ENCODE assay signal across 7 mouse cellular contexts in genomic region chr9:95637271-95638181, GRCm38 (mm10). TPM values are rescaled to one million over a fixed set of nuclear protein-coding genes. Genes with fewer than 3 reads are reported as not detected.
A peak's percentile ranks its signal among the peaks of the same experiment; 100 is the strongest.
DNase-seq lines count a peak whose midpoint lies in the region; ATAC-seq and TF ChIP-seq lines count a peak whose summit lies in the region.

Pcolce2 (plus strand) TSS chr9:95637601.

- ATAC-seq in forebrain, embryonic 16.5 days: peak; percentile 92
- peak; percentile 29 to 30; a peak in 1 of 4 replicates for ATAC-seq in hematopoietic stem cell, adult 5-6 weeks (replicated peaks in 1 of 2; ENCODE audit: insufficient read depth in 1 of 2, low FRiP score in 2 of 2, low TSS enrichment in 1 of 2, low read depth in 1 of 2, poor library complexity in 2 of 2, severe bottlenecking in 2 of 2)

- peak within 1 kb of the TSS; percentile 81 for H3K4me3 ChIP-seq in forebrain, embryonic 16.5 days (replicated peaks; ENCODE audit: low read length)
- peak within 1 kb of the TSS; percentile 77 for H3K4me3 ChIP-seq in layer of hippocampus, adult 2 months

- H3K9me3 ChIP-seq in forebrain, embryonic 16.5 days (ENCODE audit: control insufficient read depth, low read length): no peaks in the 10 kb centered on the region

- peaks cover 3% of the 10 kb centered on the region; the same call in 1 of the 2 replicates for H3K4me1 ChIP-seq in forebrain, embryonic 16.5 days (replicated peaks; ENCODE audit: control insufficient read depth, insufficient read depth, low read length)

- peak; percentile 85 for DNase-seq in R1 (ENCODE audit: low read depth, low spot score)
- DNase-seq in cerebellum, adult 11-12 months: peak; percentile 13
- no peak for DNase-seq in layer of hippocampus, adult 2 months (ENCODE audit: low spot score in 2 of 2)
- DNase-seq in lung, postnatal 36 days: peak; percentile 20
- peak; percentile 1 to 4 for DNase-seq in spleen, postnatal 36 days (ENCODE audit: low spot score in 2 of 2)

- no peaks in the 10 kb centered on the region for H3K36me3 ChIP-seq in forebrain, embryonic 16.5 days (ENCODE audit: control insufficient read depth, insufficient read depth)

- TF ChIP-seq CTCF in layer of hippocampus, adult 2 months (conservative IDR thresholded peaks at IDR 0.05): peak; percentile 45

- H3K9ac ChIP-seq in forebrain, embryonic 16.5 days (replicated peaks; ENCODE audit: low read depth, low read length): peak within 1 kb of the TSS; percentile 87

- H3K27me3 ChIP-seq in forebrain, embryonic 16.5 days (replicated peaks; ENCODE audit: control insufficient read depth, insufficient read depth, low read length): 0 out of 2 replicates have a peak, but pooled peaks cover 7% of the 10 kb centered on the region

- peak within 1 kb of the TSS; percentile 100 for H3K4me2 ChIP-seq in forebrain, embryonic 16.5 days (ENCODE audit: low read length)

- under 1% methylated on average over 66 of the region's 71 CpGs for WGBS in forebrain, embryonic 16.5 days

- no peak within 1 kb of the TSS; the same call in 1 of the 2 replicates for H3K27ac ChIP-seq in forebrain, embryonic 16.5 days (ENCODE audit: low read length)
- peak within 1 kb of the TSS; percentile 80 for H3K27ac ChIP-seq in layer of hippocampus, adult 2 months

RNA-seq across cellular contexts. Expression of gene Pcolce2, which starts in this region (rescaled TPM):
- polyA plus RNA-seq in forebrain, embryonic 16.5 days (2015; fragmentation: Nextera tagmentation; extraction: Ambion mirVana): 1.7 and 1.8 TPM in 2 replicates
- not detected in 2 replicates for total RNA-seq in hematopoietic stem cell, adult 5-6 weeks (2017)
- total RNA-seq in layer of hippocampus, adult 2 months (2021): 1 to 10 TPM; 2.9 to 3.0 TPM

Comparison
In these comparisons a context has a peak if more than half of its experiments do, and no peak if none do; other contexts are left out.
1. Peak in ATAC-seq in hematopoietic stem cell, adult 5-6 weeks; RNA of the gene not detected or under 1 TPM.
2. DNase-seq: peak in R1 (single experiment), cerebellum, adult 11-12 months (single experiment), lung, postnatal 36 days (single experiment) and spleen, postnatal 36 days (2 of 2); none in layer of hippocampus, adult 2 months (0 of 2).